ENCODE assay signal across 23 mouse cellular contexts in the genomic region with DNA sequence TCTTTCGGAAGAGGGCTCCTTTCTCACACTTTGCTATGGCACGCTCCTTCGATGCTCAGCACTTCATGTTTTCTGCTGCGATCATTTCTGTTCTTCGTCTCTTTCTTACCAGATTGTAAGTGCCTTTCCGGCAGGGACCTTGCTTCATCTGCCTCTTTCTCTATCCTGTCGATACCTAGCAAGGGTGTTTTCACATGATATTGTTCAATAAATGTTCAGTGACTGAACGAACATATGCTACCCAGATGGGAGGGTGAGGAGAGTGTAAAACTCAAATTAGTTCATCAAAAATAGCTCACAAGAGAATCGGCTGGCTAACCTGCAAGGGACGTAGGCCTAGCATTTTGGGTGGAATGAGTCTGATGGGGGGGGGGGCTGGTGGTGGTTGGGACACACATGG.
A peak's percentile ranks its signal among the peaks of the same experiment; 100 is the strongest.
DNase-seq lines count a peak whose midpoint lies in the region; ATAC-seq lines count a peak whose summit lies in the region.
"Had no signal": no experiment of that assay in that cellular context is flagged by ENCODE, and none has a peak within 500 bp of the region (broad histone marks: within the 10 kb centered on the region; RNA-seq: fewer than 3 reads in every experiment).

No protein-coding gene starts in this region.

- no peak for DNase-seq in forebrain, embryonic 10.5 days (ENCODE audit: extremely low spot score, low spot score)
- DNase-seq in heart, embryonic 10.5 days (ENCODE audit: low spot score): peak; percentile 43
- no peak for DNase-seq in heart, adult 9 months (ENCODE audit: low spot score in 2 of 2)
- peak; percentile 47 for DNase-seq in brain, adult 2 months (ENCODE audit: low read depth, low spot score)
- DNase-seq in limb, embryonic 10.5 days (ENCODE audit: low spot score): no peak
- no peak for DNase-seq in yolk sac, embryonic 10.5 days (ENCODE audit: low spot score)
- DNase-seq: adrenal gland, adult 8-10 months; adrenal gland, postnatal 36 days; B cell, adult 2 months; cerebellum, adult 11-12 months; cerebellum, adult 9-10 months; cerebellum, postnatal 36 days; gastrocnemius, adult 2 months; gastrocnemius, postnatal 25 days; heart, postnatal 10 days; heart, postnatal 4 days had no signal

- H3K4me1 ChIP-seq in forebrain, embryonic 13.5 days: peaks cover 23% of the 10 kb centered on the region
- peaks cover 14% of the 10 kb centered on the region for H3K4me1 ChIP-seq in forebrain, embryonic 10.5 days
- H3K4me1 ChIP-seq in heart, embryonic 10.5 days: no peaks in the 10 kb centered on the region
- peaks cover 34% of the 10 kb centered on the region for H3K4me1 ChIP-seq in limb, embryonic 10.5 days

- no peak overlapping the region for H3K4me2 ChIP-seq in forebrain, embryonic 13.5 days
- H3K4me2 ChIP-seq: embryonic facial prominence, embryonic 13.5 days; hindbrain, embryonic 12.5 days had no signal

- no peak overlapping the region for H3K4me3 ChIP-seq in forebrain, embryonic 13.5 days
- H3K4me3 ChIP-seq in forebrain, embryonic 10.5 days: no peak overlapping the region
- H3K4me3 ChIP-seq in heart, embryonic 10.5 days: no peak overlapping the region
- no peak overlapping the region for H3K4me3 ChIP-seq in limb, embryonic 10.5 days
- H3K4me3 ChIP-seq: embryonic facial prominence, embryonic 13.5 days; gastrocnemius, adult 2 months; hindbrain, embryonic 12.5 days had no signal

- no peaks in the 10 kb centered on the region for H3K36me3 ChIP-seq in forebrain, embryonic 13.5 days (ENCODE audit: poor library complexity, severe bottlenecking)
- no peaks in the 10 kb centered on the region for H3K36me3 ChIP-seq in forebrain, embryonic 10.5 days (replicated peaks)
- H3K36me3 ChIP-seq in heart, embryonic 10.5 days: no peaks in the 10 kb centered on the region
- no peaks in the 10 kb centered on the region for H3K36me3 ChIP-seq in limb, embryonic 10.5 days
- H3K36me3 ChIP-seq: embryonic facial prominence, embryonic 13.5 days; G1E; hindbrain, embryonic 12.5 days had no signal

- peak; percentile 31; the same call in 1 of the 2 replicates for ATAC-seq in forebrain, embryonic 13.5 days
- ATAC-seq: CD4-positive, CD25-positive, alpha-beta regulatory T cell, adult 4 months; hindbrain, embryonic 16.5 days; inflammation-experienced regulatory T-cells, adult 6 months had no signal

- no peak overlapping the region for H3K9ac ChIP-seq in forebrain, embryonic 13.5 days
- H3K9ac ChIP-seq: embryonic facial prominence, embryonic 13.5 days; hindbrain, embryonic 12.5 days had no signal

- no peaks in the 10 kb centered on the region for H3K9me3 ChIP-seq in forebrain, embryonic 13.5 days (replicated peaks)
- H3K9me3 ChIP-seq in forebrain, embryonic 10.5 days: no peaks in the 10 kb centered on the region
- H3K9me3 ChIP-seq in heart, embryonic 10.5 days: no peaks in the 10 kb centered on the region
- no peaks in the 10 kb centered on the region for H3K9me3 ChIP-seq in limb, embryonic 10.5 days (replicated peaks)
- H3K9me3 ChIP-seq: embryonic facial prominence, embryonic 13.5 days; hindbrain, embryonic 12.5 days had no signal

- H3K27me3 ChIP-seq in forebrain, embryonic 13.5 days: no peaks in the 10 kb centered on the region
- H3K27me3 ChIP-seq in forebrain, embryonic 10.5 days (ENCODE audit: poor library complexity, severe bottlenecking): no peaks in the 10 kb centered on the region
- H3K27me3 ChIP-seq in heart, embryonic 10.5 days (ENCODE audit: insufficient read depth, poor library complexity, severe bottlenecking): no peaks in the 10 kb centered on the region
- H3K27me3 ChIP-seq in limb, embryonic 10.5 days (ENCODE audit: low read depth, poor library complexity, severe bottlenecking): no peaks in the 10 kb centered on the region
- H3K27me3 ChIP-seq: hindbrain, embryonic 12.5 days had no signal

- H3K27ac ChIP-seq in forebrain, embryonic 13.5 days: peak overlapping the region; percentile 11; the same call in 1 of the 2 replicates
- no peak overlapping the region for H3K27ac ChIP-seq in forebrain, embryonic 10.5 days
- H3K27ac ChIP-seq in heart, embryonic 10.5 days: no peak overlapping the region
- peak overlapping the region; percentile 26; the same call in 1 of the 2 replicates for H3K27ac ChIP-seq in limb, embryonic 10.5 days
- H3K27ac ChIP-seq: embryonic facial prominence, embryonic 13.5 days; gastrocnemius, adult 2 months; hindbrain, embryonic 12.5 days had no signal

- 86% methylated on average over 10 of the region's 10 CpGs for WGBS in forebrain, embryonic 13.5 days
- 97% methylated on average over 10 of the region's 10 CpGs for WGBS in forebrain, embryonic 10.5 days
- WGBS in heart, embryonic 10.5 days: 90% methylated on average over 10 of the region's 10 CpGs
- WGBS in limb, embryonic 10.5 days: 80% methylated on average over 10 of the region's 10 CpGs

Comparison
In these comparisons a context has a peak if more than half of its experiments do, and no peak if none do; other contexts are left out.
1. H3K27ac ChIP-seq: peak in forebrain, embryonic 13.5 days (single experiment) and limb, embryonic 10.5 days (single experiment); none in forebrain, embryonic 10.5 days (single experiment) and heart, embryonic 10.5 days (single experiment).
2. DNase-seq: peak in heart, embryonic 10.5 days (single experiment) and brain, adult 2 months (single experiment); none in forebrain, embryonic 10.5 days (single experiment), heart, adult 9 months (0 of 2), limb, embryonic 10.5 days (single experiment) and yolk sac, embryonic 10.5 days (single experiment).